Mouse (Mus musculus) cerebellum, postnatal 10 days (tissue): ENCODE results near the gene Pakap.

Experiments
- DNase-seq, 2 experiments: peaks; one replicate each; pipeline ENCODE4 v3.0.0; 2021; ENCODE audit warnings: mixed read lengths in 2 of 2

Pakap gene

GRCm38 (mm10) chr4:57846381-57846990 is 278.5 kb downstream of the Pakap start:
- DNase-seq = no peak

DNA sequence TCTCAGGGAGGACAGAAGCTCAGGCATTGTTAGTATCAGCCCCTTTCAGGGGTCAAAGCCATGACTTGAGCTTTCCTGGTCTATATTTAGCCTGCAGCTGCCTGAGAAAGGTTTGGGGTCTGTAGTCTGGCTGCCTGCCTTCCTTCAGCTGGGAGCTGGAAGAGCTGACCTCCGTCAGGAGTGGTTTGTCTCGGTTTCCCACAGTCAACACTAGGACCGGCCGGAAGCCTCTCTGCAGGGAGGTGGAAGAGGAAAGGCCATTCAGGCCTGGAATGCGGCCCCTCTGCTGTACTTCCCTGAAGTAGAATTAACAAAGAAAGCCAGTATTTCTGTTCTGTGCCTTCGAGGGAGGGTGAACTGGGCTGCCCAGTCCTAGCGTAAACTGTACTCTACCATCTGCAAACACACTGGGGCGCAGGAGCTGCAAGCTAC is 279.0 kb downstream of the Pakap start:
- peak in 1 of 2 experiments; percentile 22 for DNase-seq

DNA sequence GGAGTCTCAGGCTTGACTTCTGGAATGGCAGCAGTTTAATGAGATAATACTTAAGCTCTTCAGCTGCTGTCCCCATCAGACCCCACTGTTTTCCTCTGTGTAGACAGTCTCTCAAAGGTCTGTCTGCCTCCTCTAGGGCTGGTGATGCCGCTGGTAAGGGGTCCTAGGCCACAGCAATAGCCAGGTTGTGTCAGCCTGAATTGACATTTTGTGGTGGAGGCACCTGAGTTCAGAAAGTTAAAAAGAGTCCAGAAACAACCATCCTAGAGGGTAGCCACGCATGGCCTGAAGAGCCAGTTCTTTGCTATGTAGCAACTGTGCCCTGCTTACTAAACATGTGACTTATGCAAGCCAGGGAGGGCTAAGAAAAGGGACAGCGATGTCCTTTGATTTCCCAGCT is 279.7 kb downstream of the Pakap start:
- DNase-seq = no peak

GRCm38 (mm10) chr4:57849465-57849864 is 281.5 kb downstream of the Pakap start:
- no peak for DNase-seq

GRCm38 (mm10) chr4:57851731-57852130 is 283.8 kb downstream of the Pakap start:
- DNase-seq = no peak

- DNase-seq = no peak
Observed at GRCm38 (mm10) chr4:57852461-57853040, 284.6 kb downstream of the Pakap start.

DNA sequence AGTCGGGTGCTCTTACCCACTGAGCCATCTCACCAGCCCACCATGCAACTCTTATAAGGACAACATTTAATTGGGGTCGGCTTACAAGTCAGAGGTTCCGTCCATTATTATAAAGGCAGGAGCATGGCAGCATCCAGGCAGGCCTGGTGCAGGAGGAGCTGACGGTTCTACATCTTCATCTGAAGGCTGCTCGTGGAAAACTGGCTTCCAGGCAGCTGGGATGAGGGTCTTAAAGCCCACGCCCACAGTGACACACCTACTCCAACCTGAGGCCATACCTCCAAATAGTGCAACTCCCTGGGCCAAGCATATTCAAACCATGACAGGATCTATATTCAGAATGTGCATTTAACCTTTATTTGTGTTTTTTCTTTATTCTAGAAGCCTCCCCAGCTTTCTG is 286.2 kb downstream of the Pakap start:
- DNase-seq = no peak

GRCm38 (mm10) chr4:57855281-57855941 is 287.4 kb downstream of the Pakap start:
- DNase-seq = no peak

GRCm38 (mm10) chr4:57856673-57857072 is 288.7 kb downstream of the Pakap start:
- DNase-seq = no peak

- DNase-seq = no peak
Observed at GRCm38 (mm10) chr4:57860204-57860611, 292.2 kb downstream of the Pakap start.

- DNase-seq = no peak
Observed at GRCm38 (mm10) chr4:57861166-57861565, 293.2 kb downstream of the Pakap start.

DNA sequence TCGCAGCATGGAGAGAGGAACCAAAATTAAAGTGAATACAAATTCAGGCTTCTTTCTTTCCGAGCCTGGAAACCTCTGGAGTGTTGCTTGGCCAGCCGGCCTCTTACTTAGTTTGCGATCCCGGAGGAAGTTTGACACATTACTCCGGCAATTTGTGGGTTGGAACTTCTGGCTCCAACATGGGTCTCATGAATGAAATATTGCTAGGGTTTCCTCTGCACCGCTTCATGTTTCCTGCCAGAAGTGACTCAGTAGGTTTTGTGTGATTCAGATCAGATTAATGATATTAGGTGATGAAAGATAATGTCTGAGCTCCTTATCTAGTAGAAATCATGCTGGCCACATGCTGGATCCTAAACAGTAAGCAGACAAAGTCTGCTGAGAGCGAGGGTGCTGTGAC is 293.9 kb downstream of the Pakap start:
- DNase-seq = no peak

- DNase-seq = no peak
Observed at GRCm38 (mm10) chr4:57862269-57862986, 294.4 kb downstream of the Pakap start.

DNA sequence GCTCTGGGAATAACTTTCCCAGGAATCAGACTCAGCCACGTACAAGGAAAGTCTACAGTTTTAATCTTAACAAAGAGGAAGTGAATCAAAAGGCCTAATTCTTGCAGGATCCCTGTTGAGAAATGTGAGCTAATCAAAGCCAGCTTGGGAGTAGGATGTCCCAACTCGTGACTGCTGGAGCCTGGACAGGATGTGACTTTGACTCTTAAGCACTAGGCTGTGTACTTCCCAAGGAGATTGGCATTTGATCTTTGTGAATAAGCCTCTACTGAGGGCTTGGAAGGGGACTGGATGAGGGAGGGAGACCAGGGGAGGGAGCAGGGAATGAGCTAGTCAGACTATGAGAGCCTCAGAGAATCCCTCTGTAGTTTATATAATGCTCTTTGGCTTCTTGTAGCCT is 298.1 kb downstream of the Pakap start:
- no peak for DNase-seq

- DNase-seq = no peak
Observed at GRCm38 (mm10) chr4:57866990-57867389, 299.0 kb downstream of the Pakap start.

DNA sequence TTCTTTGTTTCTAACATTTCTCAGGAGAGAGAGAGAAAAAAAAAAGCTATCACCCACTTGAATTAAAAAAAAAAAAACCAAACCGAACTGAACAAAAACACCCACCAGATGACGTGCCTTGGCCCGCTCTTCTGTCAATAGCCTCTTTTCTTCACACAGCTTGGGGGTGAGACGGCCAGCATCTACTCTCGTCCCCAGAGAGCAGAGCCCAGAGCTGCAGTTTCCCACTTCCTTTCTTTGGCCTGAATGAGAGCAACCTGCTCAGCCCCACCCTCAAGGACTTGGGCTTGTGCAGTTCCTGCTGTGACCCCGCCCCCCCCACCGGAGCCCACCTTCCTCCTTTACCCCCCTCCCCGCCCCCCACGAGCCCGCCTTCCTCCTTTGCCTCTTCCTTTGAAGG is 299.5 kb downstream of the Pakap start:
- no peak for DNase-seq

GRCm38 (mm10) chr4:57879137-57879536 is 311.2 kb downstream of the Pakap start:
- no peak for DNase-seq

GRCm38 (mm10) chr4:57879804-57880357 is 311.9 kb downstream of the Pakap start:
- peak; percentile 90 to 92 for DNase-seq

DNA sequence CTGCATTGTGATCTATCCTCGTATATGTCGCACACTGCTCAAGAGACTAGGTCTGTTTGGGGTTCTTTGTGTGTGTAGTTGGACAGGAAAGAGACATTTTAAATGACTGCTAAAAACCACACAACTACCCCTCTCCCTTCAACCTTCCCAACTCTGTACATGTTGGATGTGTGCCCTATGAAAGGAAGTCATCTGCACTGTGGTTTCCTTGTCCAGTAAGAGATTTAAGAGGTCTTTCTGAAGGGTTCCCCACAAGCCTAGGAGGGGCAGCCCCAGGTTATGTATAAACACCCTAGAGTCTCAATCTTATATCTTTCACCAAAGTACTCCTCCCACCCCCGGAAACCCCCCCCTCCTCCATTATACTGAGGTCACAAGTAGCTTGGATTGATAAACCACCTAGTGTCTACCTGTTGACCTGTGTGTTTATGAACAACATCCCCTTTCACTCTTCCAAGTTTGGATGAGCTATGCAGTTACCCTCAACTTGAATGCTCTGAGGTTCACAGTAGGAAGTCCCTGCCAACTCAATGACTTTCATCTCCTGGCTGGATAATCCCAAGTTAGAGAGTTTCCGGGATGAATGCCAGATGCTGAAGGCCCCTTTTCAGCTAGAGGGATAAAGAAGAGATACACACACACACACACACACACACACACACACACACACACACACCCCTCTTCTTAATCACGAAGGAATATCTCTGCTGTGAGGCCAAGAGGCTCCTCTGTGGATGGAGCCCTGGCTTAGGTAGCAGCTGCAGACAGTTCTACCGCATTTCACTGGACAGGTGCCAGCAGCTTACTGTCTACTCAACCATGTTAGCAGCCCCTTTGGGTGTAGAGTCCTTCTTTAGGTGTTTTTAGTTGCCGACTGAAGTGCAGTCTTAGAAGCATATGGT is 315.8 kb downstream of the Pakap start:
- DNase-seq = peak; percentile 41 to 49

DNA sequence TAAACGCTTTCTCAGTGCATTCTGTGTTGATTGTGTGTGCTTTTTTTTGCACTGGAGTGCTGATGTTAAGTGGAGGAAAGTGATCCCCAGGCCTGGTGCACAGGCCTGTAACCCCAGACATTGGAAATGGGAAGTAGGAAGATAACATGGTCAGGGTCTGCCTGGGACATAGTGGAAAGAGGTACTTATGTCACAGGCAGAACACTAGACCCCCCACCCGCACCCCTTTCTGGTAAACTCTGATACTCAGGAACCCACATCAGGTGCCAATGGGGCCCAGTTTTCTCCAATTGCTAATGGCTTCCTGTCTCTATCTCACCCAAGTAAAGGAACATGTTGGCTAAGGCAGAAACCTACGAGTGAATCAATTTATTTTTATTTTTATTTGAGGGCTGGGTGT is 316.5 kb downstream of the Pakap start:
- no peak for DNase-seq

DNA sequence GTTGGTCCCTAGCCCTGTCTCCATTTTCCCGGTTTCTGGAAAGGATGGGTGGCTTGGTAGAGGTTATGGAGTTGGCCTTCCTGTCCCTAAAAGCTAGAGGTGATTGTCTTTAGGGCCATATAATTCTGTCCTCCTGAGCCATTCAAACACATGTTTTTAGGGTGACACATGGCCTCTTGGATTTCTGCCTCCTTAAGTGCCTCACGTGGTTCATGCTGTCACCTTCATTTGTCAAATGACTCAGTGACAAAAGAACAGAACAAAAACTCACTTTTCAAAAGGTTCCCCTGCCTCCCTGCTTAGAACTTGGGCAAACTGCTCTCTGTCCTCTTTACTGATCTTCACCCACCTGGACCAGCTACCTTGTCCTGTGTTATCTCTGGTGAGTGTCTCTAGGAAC is 317.2 kb downstream of the Pakap start:
- no peak for DNase-seq
